Mouse (Mus musculus): Measurements from ENCODE around the gene Iah1. TPM values are rescaled to one million over a fixed set of nuclear protein-coding genes. Genes with fewer than 3 reads are reported as not detected.

The Iah1 gene
- polyA plus RNA-seq, 1 experiment from 2014 or later: 64.7 TPM

GRCm38 (mm10) chr12:21333021-21333420 is 16.8 kb downstream of the Iah1 start:
- no peak overlapping the region for H3K4me2 ChIP-seq (ENCODE audit: low read depth, low read length)
- 87% methylated on average over 7 of the region's 7 CpGs for WGBS (ENCODE audit: insufficient replicate concordance)
- H3K9ac ChIP-seq (replicated peaks): no peak overlapping the region
- H3K4me1 ChIP-seq (ENCODE audit: insufficient read depth): no peaks in the 10 kb centered on the region
- H3K27me3 ChIP-seq (ENCODE audit: insufficient read depth, low read length): no peaks in the 10 kb centered on the region
- H3K4me3 ChIP-seq (ENCODE audit: low read depth, low read length): no peak overlapping the region
- no peaks in the 10 kb centered on the region for H3K9me3 ChIP-seq (ENCODE audit: low read length)
- DNase-seq (no peak), ATAC-seq (no peak)
- H3K27ac ChIP-seq (ENCODE audit: low read depth): no peak overlapping the region
- TF ChIP-seq EP300 (IDR thresholded peaks at IDR 0.05; ENCODE audit: low read depth) (no peak), CTCF (IDR thresholded peaks at IDR 0.05; ENCODE audit: low read depth) (no peak)
- H3K36me3 ChIP-seq (replicated peaks; ENCODE audit: insufficient read depth, low read length): peaks cover 61% of the 10 kb centered on the region

- Histone ChIP-seq H3K4me2 (ENCODE audit: low read depth, low read length) (no peak overlapping the region), H3K36me3 (replicated peaks; ENCODE audit: insufficient read depth, low read length) (peaks cover 66% of the 10 kb centered on the region), H3K9ac (replicated peaks) (no peak overlapping the region), H3K4me1 (ENCODE audit: insufficient read depth) (no peaks in the 10 kb centered on the region), H3K27ac (ENCODE audit: low read depth) (no peak overlapping the region), H3K27me3 (ENCODE audit: insufficient read depth, low read length) (no peaks in the 10 kb centered on the region), H3K4me3 (ENCODE audit: low read depth, low read length) (no peak overlapping the region), H3K9me3 (ENCODE audit: low read length) (no peaks in the 10 kb centered on the region)
- no peak for DNase-seq
- no peak for ATAC-seq
- TF ChIP-seq EP300 (IDR thresholded peaks at IDR 0.05; ENCODE audit: low read depth) (no peak), CTCF (IDR thresholded peaks at IDR 0.05; ENCODE audit: low read depth) (no peak)
- WGBS (ENCODE audit: insufficient replicate concordance): 86% methylated on average over 5 of the region's 5 CpGs
Observed at GRCm38 (mm10) chr12:21333766-21334165, 17.6 kb downstream of the Iah1 start.

- H3K9me3 ChIP-seq (ENCODE audit: low read length): no peaks in the 10 kb centered on the region
- no peak overlapping the region for H3K4me2 ChIP-seq (ENCODE audit: low read depth, low read length)
- DNase-seq: no peak
- no peaks in the 10 kb centered on the region for H3K4me1 ChIP-seq (ENCODE audit: insufficient read depth)
- H3K27me3 ChIP-seq (ENCODE audit: insufficient read depth, low read length): no peaks in the 10 kb centered on the region
- H3K9ac ChIP-seq (replicated peaks): no peak overlapping the region
- peak; percentile 76 for ATAC-seq
- TF ChIP-seq CTCF (IDR thresholded peaks at IDR 0.05; ENCODE audit: low read depth) (no peak), EP300 (IDR thresholded peaks at IDR 0.05; ENCODE audit: low read depth) (no peak)
- no peak overlapping the region for H3K4me3 ChIP-seq (ENCODE audit: low read depth, low read length)
- no peak overlapping the region for H3K27ac ChIP-seq (ENCODE audit: low read depth)
- peaks cover 71% of the 10 kb centered on the region for H3K36me3 ChIP-seq (replicated peaks; ENCODE audit: insufficient read depth, low read length)
- WGBS (ENCODE audit: insufficient replicate concordance): 58% methylated on average over 7 of the region's 7 CpGs
Observed at GRCm38 (mm10) chr12:21335869-21336268, 19.7 kb downstream of the Iah1 start.

GRCm38 (mm10) chr12:21337171-21337570 is 21.0 kb downstream of the Iah1 start:
- Histone ChIP-seq H3K4me2 (ENCODE audit: low read depth, low read length) (no peak overlapping the region), H3K27me3 (ENCODE audit: insufficient read depth, low read length) (no peaks in the 10 kb centered on the region), H3K9ac (replicated peaks) (no peak overlapping the region), H3K4me3 (ENCODE audit: low read depth, low read length) (no peak overlapping the region), H3K27ac (ENCODE audit: low read depth) (no peak overlapping the region), H3K9me3 (ENCODE audit: low read length) (no peaks in the 10 kb centered on the region), H3K36me3 (replicated peaks; ENCODE audit: insufficient read depth, low read length) (peaks cover 68% of the 10 kb centered on the region), H3K4me1 (ENCODE audit: insufficient read depth) (no peaks in the 10 kb centered on the region)
- ATAC-seq: no peak
- DNase-seq: no peak
- 85% methylated on average over 5 of the region's 5 CpGs for WGBS (ENCODE audit: insufficient replicate concordance)
- no peak for TF ChIP-seq CTCF (IDR thresholded peaks at IDR 0.05; ENCODE audit: low read depth)
- TF ChIP-seq EP300 (IDR thresholded peaks at IDR 0.05; ENCODE audit: low read depth): no peak

GRCm38 (mm10) chr12:21340674-21341073 is 24.5 kb downstream of the Iah1 start:
- Histone ChIP-seq H3K36me3 (replicated peaks; ENCODE audit: insufficient read depth, low read length) (peaks cover 58% of the 10 kb centered on the region), H3K27ac (ENCODE audit: low read depth) (no peak overlapping the region), H3K4me2 (ENCODE audit: low read depth, low read length) (no peak overlapping the region), H3K4me3 (ENCODE audit: low read depth, low read length) (no peak overlapping the region), H3K4me1 (ENCODE audit: insufficient read depth) (no peaks in the 10 kb centered on the region), H3K9ac (replicated peaks) (no peak overlapping the region), H3K27me3 (ENCODE audit: insufficient read depth, low read length) (no peaks in the 10 kb centered on the region), H3K9me3 (ENCODE audit: low read length) (no peaks in the 10 kb centered on the region)
- no peak for ATAC-seq
- WGBS (ENCODE audit: insufficient replicate concordance): 91% methylated on average over 5 of the region's 5 CpGs
- no peak for TF ChIP-seq CTCF (IDR thresholded peaks at IDR 0.05; ENCODE audit: low read depth)
- TF ChIP-seq EP300 (IDR thresholded peaks at IDR 0.05; ENCODE audit: low read depth): no peak
- DNase-seq: no peak

GRCm38 (mm10) chr12:21346972-21347371 is 30.8 kb downstream of the Iah1 start:
- Histone ChIP-seq H3K27me3 (ENCODE audit: insufficient read depth, low read length) (no peaks in the 10 kb centered on the region), H3K27ac (ENCODE audit: low read depth) (no peak overlapping the region), H3K9me3 (ENCODE audit: low read length) (peaks cover 7% of the 10 kb centered on the region), H3K36me3 (replicated peaks; ENCODE audit: insufficient read depth, low read length) (peaks cover 38% of the 10 kb centered on the region), H3K9ac (replicated peaks) (no peak overlapping the region), H3K4me2 (ENCODE audit: low read depth, low read length) (no peak overlapping the region), H3K4me1 (ENCODE audit: insufficient read depth) (no peaks in the 10 kb centered on the region), H3K4me3 (ENCODE audit: low read depth, low read length) (no peak overlapping the region)
- ATAC-seq (no peak), DNase-seq (no peak)
- TF ChIP-seq CTCF (IDR thresholded peaks at IDR 0.05; ENCODE audit: low read depth): no peak
- no peak for TF ChIP-seq EP300 (IDR thresholded peaks at IDR 0.05; ENCODE audit: low read depth)
- WGBS (ENCODE audit: insufficient replicate concordance): 84% methylated on average over 7 of the region's 7 CpGs

Data from liver, postnatal 0 days (tissue).